Mouse (Mus musculus) retina, adult 2 months (tissue): ENCODE measurements around the gene Cmtm7.

Source experiments
- DNase-seq: peaks from one replicate; pipeline ENCODE4 v3.0.0-alpha.2; 2012; ENCODE audit warnings: low read depth, low spot score

The Cmtm7 gene

GRCm38 (mm10) chr9:114716677-114717331 lies 64.9 kb downstream of the Cmtm7 start:
- no peak for DNase-seq

GRCm38 (mm10) chr9:114713481-114713880 lies 68.2 kb downstream of the Cmtm7 start:
- no peak for DNase-seq

- DNase-seq, result no peak
Measured at GRCm38 (mm10) chr9:114710345-114710744, 71.3 kb downstream of the Cmtm7 start.

- no peak for DNase-seq
Measured at GRCm38 (mm10) chr9:114707805-114708204, 73.9 kb downstream of the Cmtm7 start.
